Comparison of ENCODE assay signal across 24 mouse cellular contexts in genomic region chr12:71847617-71848016, GRCm38 (mm10). TPM values are rescaled to one million over a fixed set of nuclear protein-coding genes. Genes with fewer than 3 reads are reported as not detected.
DNase-seq lines count a peak whose midpoint lies in the region; ATAC-seq and TF ChIP-seq lines count a peak whose summit lies in the region.
"Had no signal": no experiment of that assay in that cellular context is flagged by ENCODE, and none has a peak within 500 bp of the region (broad histone marks: within the 10 kb centered on the region; RNA-seq: fewer than 3 reads in every experiment).

No protein-coding gene starts in this region.

- H3K4me2 ChIP-seq in heart, embryonic 14.5 days (ENCODE audit: low read length): 0 out of 2 replicates have a peak overlapping the region, but pooled peaks have one; percentile 1
- H3K4me2 ChIP-seq in heart, postnatal 0 days (ENCODE audit: low read depth, low read length): no peak overlapping the region
- H3K4me2 ChIP-seq: forebrain, embryonic 13.5 days; hindbrain, embryonic 12.5 days; hindbrain, embryonic 15.5 days had no signal

- TF ChIP-seq CTCF in heart, postnatal 0 days (IDR thresholded peaks at IDR 0.05; ENCODE audit: low read depth): no peak
- no peak for TF ChIP-seq CTCF in G1E (IDR thresholded peaks at IDR 0.05; ENCODE audit: low read depth, low read length)

- H3K36me3 ChIP-seq in heart, embryonic 14.5 days (ENCODE audit: control insufficient read depth, insufficient read depth, low read length): peaks cover 3% of the 10 kb centered on the region; the same call in 1 of the 2 replicates
- H3K36me3 ChIP-seq in heart, postnatal 0 days (replicated peaks; ENCODE audit: control insufficient read depth, insufficient read depth, low read length): no peaks in the 10 kb centered on the region
- peaks cover 43% of the 10 kb centered on the region for H3K36me3 ChIP-seq in G1E (replicated peaks)
- H3K36me3 ChIP-seq: forebrain, embryonic 10.5 days; hindbrain, embryonic 12.5 days; hindbrain, embryonic 15.5 days had no signal

- H3K4me1 ChIP-seq in heart, embryonic 14.5 days (ENCODE audit: control insufficient read depth in 2 of 2, insufficient read depth in 2 of 2, low read length in 2 of 2): peaks cover 14 to 54% of the 10 kb centered on the region in 2 experiments
- H3K4me1 ChIP-seq in heart, postnatal 0 days (ENCODE audit: control insufficient read depth, insufficient read depth): peaks cover 15% of the 10 kb centered on the region
- H3K4me1 ChIP-seq in G1E (ENCODE audit: insufficient read depth, low read depth, low read length): peaks cover 23% of the 10 kb centered on the region

- peak; percentile 43 for DNase-seq in heart, adult 11 months
- DNase-seq in heart, postnatal 10 days: no peak
- no peak for DNase-seq in heart, adult 9 months (ENCODE audit: low spot score in 2 of 2)
- DNase-seq in heart, postnatal 0 days (ENCODE audit: low spot score): no peak
- DNase-seq in heart, adult 8-10 months (ENCODE audit: low spot score): no peak
- no peak for DNase-seq in G1E (ENCODE audit: low spot score)
- DNase-seq: adrenal gland, adult 8-10 months; adrenal gland, postnatal 25 days; cerebellum, adult 11-12 months; cerebellum, adult 8-10 months; cerebellum, postnatal 10 days; cerebellum, postnatal 36 days; gastrocnemius, postnatal 14 days; heart, adult 2 months; kidney, adult 2 months had no signal

- 47% methylated on average over 5 of the region's 5 CpGs for WGBS in heart, embryonic 14.5 days
- 43% methylated on average over 5 of the region's 5 CpGs for WGBS in heart, postnatal 0 days

- H3K9ac ChIP-seq in heart, embryonic 14.5 days (ENCODE audit: low read length): peak overlapping the region; percentile 34; the same call in 1 of the 2 replicates
- H3K9ac ChIP-seq in heart, postnatal 0 days (replicated peaks; ENCODE audit: low read depth, low read length): no peak overlapping the region
- H3K9ac ChIP-seq: forebrain, embryonic 13.5 days; hindbrain, embryonic 12.5 days; hindbrain, embryonic 15.5 days had no signal

- no peaks in the 10 kb centered on the region for H3K9me3 ChIP-seq in heart, embryonic 14.5 days (ENCODE audit: control insufficient read depth, low read length)
- H3K9me3 ChIP-seq in heart, postnatal 0 days (replicated peaks; ENCODE audit: control insufficient read depth, low read length): no peaks in the 10 kb centered on the region
- no peaks in the 10 kb centered on the region for H3K9me3 ChIP-seq in G1E (replicated peaks)
- H3K9me3 ChIP-seq: forebrain, embryonic 10.5 days; forebrain, embryonic 13.5 days; hindbrain, embryonic 12.5 days; hindbrain, embryonic 15.5 days had no signal

- H3K4me3 ChIP-seq in heart, embryonic 14.5 days (ENCODE audit: control insufficient read depth in 1 of 2, insufficient read depth in 1 of 2, low read depth in 1 of 2, low read length in 2 of 2): no peak overlapping the region
- H3K4me3 ChIP-seq in heart, postnatal 0 days (ENCODE audit: low read depth, low read length): no peak overlapping the region
- no peak overlapping the region for H3K4me3 ChIP-seq in G1E (ENCODE audit: low read depth, low read length)
- H3K4me3 ChIP-seq: forebrain, embryonic 10.5 days; forebrain, embryonic 13.5 days; heart, adult 2 months; hindbrain, embryonic 12.5 days; hindbrain, embryonic 15.5 days had no signal

- no peaks in the 10 kb centered on the region for H3K27me3 ChIP-seq in heart, embryonic 14.5 days (ENCODE audit: control insufficient read depth, insufficient read depth, low read length)
- no peaks in the 10 kb centered on the region for H3K27me3 ChIP-seq in heart, postnatal 0 days (ENCODE audit: control insufficient read depth, insufficient read depth, low read length)
- H3K27me3 ChIP-seq in G1E (ENCODE audit: insufficient read depth, low read length): no peaks in the 10 kb centered on the region
- H3K27me3 ChIP-seq: forebrain, embryonic 13.5 days; hindbrain, embryonic 12.5 days; hindbrain, embryonic 15.5 days had no signal

- intact Hi-C loops in heart, postnatal 10 days (cut with DNase I): no loop called here

- TF ChIP-seq EP300 in heart, postnatal 0 days (IDR thresholded peaks at IDR 0.05; ENCODE audit: low read depth): no peak

- H3K27ac ChIP-seq in heart, embryonic 14.5 days (replicated peaks in 1 of 2; ENCODE audit: control insufficient read depth in 1 of 2, insufficient read depth in 1 of 2, low read depth in 2 of 2, low read length in 2 of 2): peak overlapping the region in 1 of 2 experiments; percentile 43; a peak in 2 of 4 replicates
- H3K27ac ChIP-seq in heart, postnatal 0 days (ENCODE audit: low read depth): peak overlapping the region; percentile 18; the same call in 1 of the 2 replicates
- H3K27ac ChIP-seq: forebrain, embryonic 10.5 days; forebrain, embryonic 13.5 days; hindbrain, embryonic 12.5 days; hindbrain, embryonic 15.5 days had no signal

- ATAC-seq in heart, embryonic 14.5 days (ENCODE audit: insufficient number of reproducible peaks, insufficient read depth, low FRiP score, low read depth): no peak
- no peak for ATAC-seq in heart, postnatal 0 days (ENCODE audit: insufficient read depth, low read depth)
- ATAC-seq in G1E (ENCODE audit: extremely low read depth, insufficient number of reproducible peaks, low FRiP score, poor library complexity, severe bottlenecking): peak; percentile 50; the same call in 1 of the 2 replicates
- ATAC-seq: activated CD4-positive, CD25-positive, alpha-beta regulatory T cell, adult 4 months; CD4-positive, CD25-positive, alpha-beta regulatory T cell, adult 4 months; forebrain, embryonic 13.5 days; forebrain, embryonic 16.5 days; intestine, postnatal 0 days had no signal

RNA-seq across cellular contexts. Expression of gene Daam1, which starts 16.7 kb away (rescaled TPM):
- total RNA-seq in heart, postnatal 10 days (2021): 10 to 100 TPM; 70.7 to 86.4 TPM
- polyA plus RNA-seq in heart, embryonic 14.5 days (2014; fragmentation: Nextera tagmentation; extraction: Ambion mirVana): 28.9 and 33.3 TPM in 2 replicates
- total RNA-seq in heart, postnatal 0 days (2014; rRNA removed; ENCODE audit: low replicate concordance): 33.8 and 44.5 TPM in 2 replicates
- 12.3 and 12.8 TPM in 2 replicates for polyA plus RNA-seq in heart, postnatal 0 days (2015; fragmentation: Nextera tagmentation; extraction: Ambion mirVana)
- total RNA-seq in heart, adult 8-10 months (2022): 10 to 100 TPM; 63.9 to 82.9 (median 76.6) TPM
- total RNA-seq in G1E (2014; fragmentation: Nextera tagmentation): 63.2 and 69.8 TPM in 2 replicates
- total RNA-seq in G1E (2017): 49.7 and 57.3 TPM in 2 replicates
- polyA plus RNA-seq in G1E (2012): 19.8 and 22.5 TPM in 2 replicates
